ENCODE assay signal across 7 mouse cellular contexts in the genomic region with DNA sequence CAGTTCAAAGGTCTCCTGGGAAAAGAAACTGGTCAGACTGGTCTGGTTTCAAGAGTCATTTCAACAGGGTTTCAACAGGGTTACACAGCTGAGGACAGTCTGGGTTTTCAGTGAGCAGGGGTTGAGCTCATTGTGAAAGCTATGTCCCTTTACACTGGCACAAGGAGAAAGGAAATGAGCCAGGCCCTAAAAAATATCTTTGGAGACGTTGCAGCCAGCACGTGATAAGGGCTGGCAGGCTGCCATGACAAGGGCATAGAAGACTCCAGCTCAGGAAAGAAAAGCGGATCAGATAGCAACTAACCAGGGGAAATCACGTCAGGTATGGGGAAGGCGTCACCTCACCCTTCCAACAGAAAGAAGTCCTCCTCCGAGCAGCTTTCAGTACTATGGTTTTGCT. TPM values are rescaled to one million over a fixed set of nuclear protein-coding genes. Genes with fewer than 3 reads are reported as not detected.
A peak's percentile ranks its signal among the peaks of the same experiment; 100 is the strongest.
DNase-seq lines count a peak whose midpoint lies in the region; ATAC-seq and TF ChIP-seq lines count a peak whose summit lies in the region.

No protein-coding gene starts in this region.

- peaks cover 3% of the 10 kb centered on the region for H3K9me3 ChIP-seq in CH12.LX (replicated peaks; ENCODE audit: low read length)
- no peaks in the 10 kb centered on the region for H3K9me3 ChIP-seq in liver, postnatal 0 days (ENCODE audit: low read length)
- no peaks in the 10 kb centered on the region for H3K9me3 ChIP-seq in stomach, postnatal 0 days (ENCODE audit: control insufficient read depth, low read length)
- no peaks in the 10 kb centered on the region for H3K9me3 ChIP-seq in midbrain, embryonic 16.5 days (replicated peaks; ENCODE audit: control insufficient read depth, low read length, poor library complexity, severe bottlenecking)

- H3K27me3 ChIP-seq in CH12.LX (replicated peaks): no peaks in the 10 kb centered on the region
- no peaks in the 10 kb centered on the region for H3K27me3 ChIP-seq in liver, postnatal 0 days (ENCODE audit: insufficient read depth, low read length)
- no peaks in the 10 kb centered on the region for H3K27me3 ChIP-seq in stomach, postnatal 0 days (ENCODE audit: control insufficient read depth, insufficient read depth, low read length)
- no peaks in the 10 kb centered on the region for H3K27me3 ChIP-seq in midbrain, embryonic 16.5 days (ENCODE audit: control insufficient read depth, insufficient read depth, low read depth, low read length)

- no peaks in the 10 kb centered on the region for H3K36me3 ChIP-seq in CH12.LX (replicated peaks in 1 of 2; ENCODE audit: control insufficient read depth in 1 of 2, insufficient read depth in 1 of 2, low read length in 1 of 2)
- H3K36me3 ChIP-seq in liver, postnatal 0 days (replicated peaks; ENCODE audit: insufficient read depth, low read length): no peaks in the 10 kb centered on the region
- no peaks in the 10 kb centered on the region for H3K36me3 ChIP-seq in stomach, postnatal 0 days (ENCODE audit: control insufficient read depth, insufficient read depth, low read length)
- H3K36me3 ChIP-seq in midbrain, embryonic 16.5 days (ENCODE audit: control insufficient read depth, insufficient read depth, low read length): no peaks in the 10 kb centered on the region

- no peak for TF ChIP-seq CTCF in CH12.LX (conservative IDR thresholded peaks at IDR 0.05 in 1 of 2, IDR thresholded peaks at IDR 0.05 in 1 of 2; ENCODE audit: low read depth in 2 of 2, low read length in 2 of 2)
- TF ChIP-seq CTCF in liver, postnatal 0 days (IDR thresholded peaks at IDR 0.05; ENCODE audit: low read depth): no peak
- TF ChIP-seq CTCF in stomach, postnatal 0 days (IDR thresholded peaks at IDR 0.05; ENCODE audit: low read depth): no peak

- no peak for TF ChIP-seq RAD21 in CH12.LX (IDR thresholded peaks at IDR 0.05; ENCODE audit: low read depth, low read length)

- in situ Hi-C loops in CH12.LX (cut with MboI; ENCODE audit: low pct_ligation_motif_present, low pct_unique_long_range_greater_than_20kb, low sequenced_read_pairs): loop anchor here (5.0 to 25.0 kb wide), 2 partner anchors 70 to 615 kb away; no protein-coding TSS in a partner anchor

- ATAC-seq in erythroblast, adult 5-6 weeks (replicated peaks; ENCODE audit: low FRiP score, poor library complexity, severe bottlenecking): peak; percentile 66
- ATAC-seq in liver, postnatal 0 days: peak; percentile 76
- peak; percentile 80 for ATAC-seq in stomach, postnatal 0 days (ENCODE audit: low FRiP score, low TSS enrichment)
- no peak for ATAC-seq in midbrain, embryonic 16.5 days

- peaks cover 22 to 33% of the 10 kb centered on the region in 2 experiments for H3K4me1 ChIP-seq in CH12.LX (ENCODE audit: control insufficient read depth in 1 of 2, insufficient read depth in 2 of 2)
- peaks cover 19% of the 10 kb centered on the region for H3K4me1 ChIP-seq in liver, postnatal 0 days (ENCODE audit: insufficient read depth)
- 0 out of 2 replicates have a peak, but pooled peaks cover 3% of the 10 kb centered on the region for H3K4me1 ChIP-seq in stomach, postnatal 0 days (replicated peaks; ENCODE audit: control insufficient read depth, insufficient read depth)
- no peaks in the 10 kb centered on the region for H3K4me1 ChIP-seq in midbrain, embryonic 16.5 days (ENCODE audit: control insufficient read depth, insufficient read depth, low read length)

- no peak overlapping the region for H3K4me3 ChIP-seq in CH12.LX (replicated peaks in 1 of 3; ENCODE audit: low read depth in 2 of 3, low read length in 2 of 3, poor library complexity in 1 of 3)
- H3K4me3 ChIP-seq in liver, postnatal 0 days (ENCODE audit: low read depth, low read length): peak overlapping the region; percentile 12
- H3K4me3 ChIP-seq in stomach, postnatal 0 days (ENCODE audit: low read depth, low read length): no peak overlapping the region
- no peak overlapping the region for H3K4me3 ChIP-seq in midbrain, embryonic 16.5 days (ENCODE audit: low read depth, low read length)

- dilution Hi-C loops in CH12.LX (cut with MboI; ENCODE audit: extremely low pct_ligation_motif_present, extremely low pct_unique_long_range_greater_than_20kb, low sequenced_read_pairs): no loop called here

- H3K79me2 ChIP-seq in CH12.LX (replicated peaks; ENCODE audit: control insufficient read depth, extremely low read depth, insufficient read depth, poor library complexity, severe bottlenecking): no peaks in the 10 kb centered on the region

- peak overlapping the region; percentile 7; the same call in 1 of the 2 replicates for H3K27ac ChIP-seq in CH12.LX (ENCODE audit: insufficient read depth, low read depth)
- H3K27ac ChIP-seq in liver, postnatal 0 days (ENCODE audit: low read depth): peak overlapping the region; percentile 78
- peak overlapping the region; percentile 56 for H3K27ac ChIP-seq in stomach, postnatal 0 days (replicated peaks)
- H3K27ac ChIP-seq in midbrain, embryonic 16.5 days (ENCODE audit: low read length): no peak overlapping the region

- no peak for TF ChIP-seq EP300 in CH12.LX (IDR thresholded peaks at IDR 0.05; ENCODE audit: low read length)
- peak; percentile 64; the same call in 1 of the 2 replicates for TF ChIP-seq EP300 in liver, postnatal 0 days (IDR thresholded peaks at IDR 0.05; ENCODE audit: low read depth)
- TF ChIP-seq EP300 in stomach, postnatal 0 days (optimal IDR thresholded peaks at IDR 0.05): no peak

- TF ChIP-seq POLR2A in CH12.LX (IDR thresholded peaks at IDR 0.05; ENCODE audit: low read depth, low read length): no peak

- peak; percentile 65 for DNase-seq in 3134 (ENCODE audit: extremely low read depth, insufficient read length, low spot score)
- no peak for DNase-seq in CH12.LX (ENCODE audit: extremely low read depth)
- DNase-seq in heart, postnatal 4 days: peak; percentile 80
- peak; percentile 77 for DNase-seq in liver, postnatal 0 days
- DNase-seq in stomach, postnatal 0 days (ENCODE audit: low spot score): peak; percentile 81

- H3K4me2 ChIP-seq in CH12.LX (ENCODE audit: insufficient read depth, low read depth, poor library complexity, severe bottlenecking): no peak overlapping the region
- peak overlapping the region; percentile 44 for H3K4me2 ChIP-seq in liver, postnatal 0 days (ENCODE audit: low read depth, low read length)
- no peak overlapping the region for H3K4me2 ChIP-seq in stomach, postnatal 0 days (replicated peaks; ENCODE audit: low read depth)
- no peak overlapping the region for H3K4me2 ChIP-seq in midbrain, embryonic 16.5 days (ENCODE audit: low read length)

- WGBS in liver, postnatal 0 days (ENCODE audit: insufficient replicate concordance): 29% methylated on average over 6 of the region's 6 CpGs
- 27% methylated on average over 6 of the region's 6 CpGs for WGBS in stomach, postnatal 0 days
- 70% methylated on average over 6 of the region's 6 CpGs for WGBS in midbrain, embryonic 16.5 days

- no peak overlapping the region for H3K9ac ChIP-seq in CH12.LX (ENCODE audit: insufficient read depth, low read depth)
- H3K9ac ChIP-seq in liver, postnatal 0 days (replicated peaks): peak overlapping the region; percentile 53
- no peak overlapping the region for H3K9ac ChIP-seq in stomach, postnatal 0 days (ENCODE audit: low read length)
- H3K9ac ChIP-seq in midbrain, embryonic 16.5 days (ENCODE audit: low read depth, low read length): no peak overlapping the region

TF ChIP-seq in CH12.LX, 34 proteins besides CTCF, POLR2A, EP300 and RAD21:
- TF ChIP-seq MEF2A (IDR thresholded peaks at IDR 0.05; ENCODE audit: borderline replicate concordance, low read depth, low read length) (no peak), BHLHE40 (IDR thresholded peaks at IDR 0.05; ENCODE audit: low read depth, low read length) (peak; percentile 46), SIN3A (IDR thresholded peaks at IDR 0.05; ENCODE audit: low read length) (no peak)

RNA-seq across cellular contexts. Expression of gene Gipc2, which starts 43.9 kb away (rescaled TPM):
- 0.38 TPM in 1 of 2 replicates, not detected in the other for total RNA-seq in CH12.LX (2012; rRNA removed)
- total RNA-seq in CH12.LX (2014; rRNA removed): 0.24 TPM in 1 of 2 replicates, not detected in the other
- 1.2 and 1.7 TPM in 2 replicates for polyA plus RNA-seq in CH12.LX (2012; ENCODE audit: insufficient read length, low read depth)
- total RNA-seq in erythroblast, adult 5-6 weeks (2015; ENCODE audit: low replicate concordance): not detected in 2 replicates
- 2.4 and 4.7 TPM in 2 replicates for total RNA-seq in erythroblast, adult 5-6 weeks (2017; ENCODE audit: low replicate concordance)
- total RNA-seq in heart, postnatal 4 days (2021): 1 to 10 TPM; 3.5 to 4.6 TPM
- 3.5 and 5.0 TPM in 2 replicates for polyA plus RNA-seq in liver, postnatal 0 days (2015; fragmentation: Nextera tagmentation; extraction: Ambion mirVana)
- 76.1 and 82.5 TPM in 2 replicates for polyA plus RNA-seq in stomach, postnatal 0 days (2015; fragmentation: Nextera tagmentation; extraction: Ambion mirVana)
- polyA plus RNA-seq in midbrain, embryonic 16.5 days (2015; fragmentation: Nextera tagmentation; extraction: Ambion mirVana): 13.6 and 16.2 TPM in 2 replicates
